Mouse (Mus musculus) midbrain, postnatal 0 days (tissue): ENCODE measurements around the gene Acat2. TPM values are rescaled to one million over a fixed set of nuclear protein-coding genes. Genes with fewer than 3 reads are reported as not detected.

Source experiments
- ATAC-seq: fragments of 200-750 bp; cut with Nextera tagmentation; 2 replicates; pipeline ENCODE4 v1.8.0; 2017; ENCODE audit warnings: moderate number of reproducible peaks, mild to moderate bottlenecking, moderate TSS enrichment, moderate library complexity; ENCODE audit not compliant: low FRiP score
- DNase-seq: peaks from one replicate; pipeline ENCODE4 v3.0.0-alpha.2; 2015; ENCODE audit warnings: low spot score
- H3K27ac ChIP-seq: fragments of 300-500 bp; sonication (generic); 2 replicates; pipeline ENCODE4 v1.5.1; 2014; ENCODE audit warnings: low read depth, mild to moderate bottlenecking, low read length, mixed read lengths
- H3K27me3 ChIP-seq: fragments of 300-500 bp; sonication (generic); 2 replicates; pipeline ENCODE4 v1.6.1; 2014; ENCODE audit warnings: low read length, control low read depth, mixed read lengths; ENCODE audit not compliant: insufficient read depth
- H3K36me3 ChIP-seq: fragments of 300-500 bp; sonication (generic); 2 replicates; pipeline ENCODE4 v1.6.1; 2014; ENCODE audit warnings: low read length, control low read depth, mixed read lengths; ENCODE audit not compliant: insufficient read depth
- H3K4me1 ChIP-seq: fragments of 300-500 bp; sonication (generic); 2 replicates; pipeline ENCODE4 v1.6.1; 2014; ENCODE audit warnings: mild to moderate bottlenecking, control low read depth, antibody characterized with exemption, low read length, mixed read lengths; ENCODE audit not compliant: insufficient read depth
- H3K4me2 ChIP-seq: fragments of 300-500 bp; sonication (generic); 2 replicates; pipeline ENCODE4 v1.6.1; 2014; ENCODE audit warnings: low read depth, mild to moderate bottlenecking, low read length, mixed read lengths; ENCODE audit not compliant: poor library complexity, severe bottlenecking
- H3K4me3 ChIP-seq: fragments of 300-500 bp; sonication (generic); 2 replicates; pipeline ENCODE4 v1.5.1; 2014; ENCODE audit warnings: low read depth, mild to moderate bottlenecking, low read length, moderate library complexity
- H3K9ac ChIP-seq: fragments of 300-500 bp; sonication (generic); replicated peaks from 2 replicates; pipeline ENCODE4 v1.6.1; 2014; ENCODE audit warnings: mild to moderate bottlenecking, low read length, moderate library complexity, mixed read lengths; ENCODE audit not compliant: poor library complexity, severe bottlenecking
- H3K9me3 ChIP-seq: fragments of 300-500 bp; sonication (generic); 2 replicates; pipeline ENCODE4 v1.6.1; 2016; ENCODE audit warnings: low read length, control low read depth
- CTCF ChIP-seq: IDR thresholded peaks from 2 replicates; pipeline ENCODE4 v1.5.1; 2016; ENCODE audit warnings: antibody characterized with exemption, mild to moderate bottlenecking
- WGBS: fragments of 180-500 bp; shearing (Covaris S2); extraction: QIAGEN DNeasy Blood & Tissue Kit; methylation state at CpG from one replicate; pipeline ENCODE4 v1.1.7; 2014; 5-methylcytosine and 5-hydroxymethylcytosine counted together
- polyA plus RNA-seq: library from polyadenylated mRNA; unstranded; fragments of >200 nt; fragmentation: Nextera tagmentation; extraction: Ambion mirVana; gene quantifications from 2 replicates; pipeline ENCODE4 v1.2.1, GENCODE M21; 2015
- total RNA-seq: library from RNA; depleted of rRNA; stranded (reverse); fragments of >200 nt; gene quantifications from 2 replicates; pipeline ENCODE4 v1.2.3, GENCODE M21; 2014

Gene Acat2
- total and polyA plus RNA-seq, 2 experiments from 2014 or later, result 181 to 247 TPM

- Histone ChIP-seq H3K4me1 (no peaks in the 10 kb centered on the region), H3K36me3 (peaks cover 30% of the 10 kb centered on the region), H3K4me3 (peak overlapping the region; percentile 71), H3K9me3 (no peaks in the 10 kb centered on the region), H3K27ac (peak overlapping the region; percentile 88), H3K4me2 (peak overlapping the region; percentile 82), H3K27me3 (no peaks in the 10 kb centered on the region), H3K9ac (peak overlapping the region; percentile 90)
- no peak for TF ChIP-seq CTCF
- ATAC-seq (peak; percentile 53), DNase-seq (peak; percentile 9)
- WGBS, result under 1% methylated on average over 40 of the region's 40 CpGs
Observed at GRCm38 (mm10) chr17:12916588-12917380, 43.8 kb downstream of the Acat2 start.

DNA sequence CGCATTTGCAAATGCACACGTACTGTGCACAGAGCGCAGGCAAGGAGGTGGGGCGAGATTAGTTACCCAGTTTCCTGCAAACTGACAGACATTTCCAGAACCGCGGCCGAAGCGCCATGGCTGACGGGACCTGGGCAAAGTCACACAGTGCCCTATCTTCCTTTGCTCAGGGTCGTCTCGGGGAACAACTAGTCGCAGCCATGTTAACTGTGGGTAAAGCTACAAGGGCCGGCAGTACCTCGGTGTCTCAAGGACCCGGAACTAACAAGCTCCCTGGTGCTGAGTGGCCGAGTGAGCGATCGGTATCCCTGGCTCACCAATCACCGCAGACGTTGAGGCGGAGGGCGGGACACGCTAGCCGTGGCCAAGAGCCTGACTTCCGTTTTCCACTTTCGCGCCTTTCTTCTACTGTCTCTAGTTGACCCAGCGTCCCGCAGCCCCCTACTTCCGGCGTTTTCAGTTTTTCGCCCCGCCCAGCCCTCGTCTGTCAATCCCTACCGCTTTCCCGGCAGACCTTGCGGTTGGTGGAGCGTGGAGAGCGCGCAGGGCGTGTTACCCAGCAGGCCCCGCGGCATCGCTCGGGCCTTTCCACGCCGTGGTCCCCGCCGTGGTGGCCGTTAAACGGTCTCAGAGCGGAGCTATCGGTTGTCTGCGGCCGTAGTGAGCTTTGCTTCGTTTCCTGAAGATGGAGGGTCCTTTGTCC is 44.5 kb downstream of the Acat2 start, which contains the start of gene Mrpl18:
TSS of gene Mrpl18 (minus strand) at position 465 of the 703 bp plus-strand sequence.
- WGBS, result under 1% methylated on average over 56 of the region's 56 CpGs
- Histone ChIP-seq H3K27ac (peak within 1 kb of the TSS; percentile 88), H3K27me3 (no peaks in the 10 kb centered on the region), H3K4me2 (peak within 1 kb of the TSS; percentile 82), H3K9ac (peak within 1 kb of the TSS; percentile 90), H3K9me3 (no peaks in the 10 kb centered on the region), H3K4me3 (peak within 1 kb of the TSS; percentile 71), H3K4me1 (no peaks in the 10 kb centered on the region), H3K36me3 (peaks cover 25% of the 10 kb centered on the region)
- TF ChIP-seq CTCF, result no peak
- DNase-seq (peak; percentile 100), ATAC-seq (peak; percentile 99)

GRCm38 (mm10) chr17:12915488-12915880 is 45.1 kb downstream of the Acat2 start, which contains the start of gene Tcp1:
TSS of gene Tcp1 (plus strand) at chr17:12915701.
- Histone ChIP-seq H3K9me3 (no peaks in the 10 kb centered on the region), H3K36me3 (peaks cover 30% of the 10 kb centered on the region), H3K4me2 (peak within 1 kb of the TSS; percentile 82), H3K4me3 (peak within 1 kb of the TSS; percentile 71), H3K4me1 (no peaks in the 10 kb centered on the region), H3K27ac (peak within 1 kb of the TSS; percentile 88), H3K9ac (peak within 1 kb of the TSS; percentile 90), H3K27me3 (no peaks in the 10 kb centered on the region)
- no peak for TF ChIP-seq CTCF
- under 1% methylated on average over 18 of the region's 18 CpGs for WGBS
- DNase-seq, result no peak
- peak; percentile 14 for ATAC-seq

DNA sequence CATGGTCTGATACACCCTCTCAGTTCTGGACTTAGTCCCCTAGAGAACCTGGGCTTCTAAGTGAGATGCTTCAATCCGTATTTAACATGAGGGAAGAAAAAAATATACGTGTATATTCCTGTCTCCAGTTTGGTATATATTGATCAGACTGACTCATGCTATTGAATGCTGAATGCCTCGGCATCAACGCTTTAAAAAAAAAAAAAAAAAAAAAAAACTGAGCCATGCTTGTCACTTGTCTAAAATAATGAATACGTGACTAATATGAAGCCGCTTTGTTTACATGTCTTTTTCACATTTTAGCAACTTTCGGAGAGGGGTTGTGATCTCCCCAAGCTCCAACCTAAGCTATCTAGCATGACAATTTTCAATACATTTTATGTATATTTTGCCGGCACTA is 50.2 kb downstream of the Acat2 start:
- H3K4me1 ChIP-seq, result no peaks in the 10 kb centered on the region
- peaks cover 37% of the 10 kb centered on the region for H3K36me3 ChIP-seq
- WGBS, result 91% methylated on average over 8 of the region's 8 CpGs
- H3K27me3 ChIP-seq, result no peaks in the 10 kb centered on the region
- ATAC-seq, result no peak
- H3K9ac ChIP-seq, result no peak overlapping the region
- TF ChIP-seq CTCF, result no peak
- H3K4me3 ChIP-seq, result no peak overlapping the region
- no peaks in the 10 kb centered on the region for H3K9me3 ChIP-seq
- no peak overlapping the region for H3K27ac ChIP-seq
- no peak overlapping the region for H3K4me2 ChIP-seq
- DNase-seq, result no peak

- Histone ChIP-seq H3K9ac (no peak within 1 kb of the TSS), H3K27ac (no peak within 1 kb of the TSS), H3K4me3 (no peak within 1 kb of the TSS), H3K9me3 (no peaks in the 10 kb centered on the region), H3K4me1 (no peaks in the 10 kb centered on the region), H3K36me3 (peaks cover 44% of the 10 kb centered on the region), H3K4me2 (no peak within 1 kb of the TSS), H3K27me3 (no peaks in the 10 kb centered on the region)
- ATAC-seq (no peak), DNase-seq (no peak)
- no peak for TF ChIP-seq CTCF
- WGBS, result 82% methylated on average over 35 of the region's 35 CpGs
Observed at GRCm38 (mm10) chr17:12909361-12910280, 50.9 kb downstream of the Acat2 start, which contains the start of gene Pnldc1. TSS of gene Pnldc1 (minus strand) at chr17:12910230.
